Mouse (Mus musculus): ENCODE measurements around the gene Ddah1.

Ddah1 gene

DNA sequence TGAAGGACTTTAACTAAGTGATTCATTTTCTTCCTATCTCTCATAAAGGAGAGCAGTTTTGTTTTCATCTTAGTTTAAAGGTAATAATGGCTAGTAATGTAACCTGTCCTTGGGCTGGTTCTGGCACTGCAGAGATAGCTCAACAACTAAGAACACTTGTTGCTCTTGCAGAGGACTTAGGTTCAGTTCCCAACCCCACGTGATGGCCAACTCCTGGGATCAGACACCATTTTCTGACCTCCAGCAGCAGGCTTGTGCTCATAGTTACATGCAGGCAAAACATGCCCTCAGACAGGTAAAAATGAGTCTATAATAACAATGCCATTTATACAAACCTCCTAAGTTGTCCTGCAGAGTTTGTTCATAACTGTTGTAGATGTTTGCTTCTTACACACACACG is 5.9 kb downstream of the Ddah1 start:
- DNase-seq (ENCODE audit: low read depth), result no peak

DNA sequence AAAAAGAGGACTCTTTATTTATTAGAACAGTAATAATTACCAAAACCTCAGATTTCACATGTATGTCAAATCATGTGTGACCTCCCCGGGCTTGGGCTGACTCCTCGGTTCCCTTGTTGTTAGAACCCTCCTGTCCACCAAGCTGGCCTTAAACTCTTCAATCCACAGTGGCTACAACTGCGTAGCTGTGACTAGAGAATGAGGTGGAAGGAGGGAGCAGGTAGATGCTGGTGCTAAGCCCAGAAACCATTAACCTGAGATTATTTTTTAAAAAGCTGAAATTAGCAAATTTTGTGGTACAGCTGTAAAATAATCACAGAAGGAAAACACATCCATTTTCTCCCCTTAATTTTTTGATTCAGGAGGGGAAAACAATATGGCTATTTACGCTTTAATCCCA is 10.0 kb downstream of the Ddah1 start:
- DNase-seq (ENCODE audit: low read depth), result no peak

DNA sequence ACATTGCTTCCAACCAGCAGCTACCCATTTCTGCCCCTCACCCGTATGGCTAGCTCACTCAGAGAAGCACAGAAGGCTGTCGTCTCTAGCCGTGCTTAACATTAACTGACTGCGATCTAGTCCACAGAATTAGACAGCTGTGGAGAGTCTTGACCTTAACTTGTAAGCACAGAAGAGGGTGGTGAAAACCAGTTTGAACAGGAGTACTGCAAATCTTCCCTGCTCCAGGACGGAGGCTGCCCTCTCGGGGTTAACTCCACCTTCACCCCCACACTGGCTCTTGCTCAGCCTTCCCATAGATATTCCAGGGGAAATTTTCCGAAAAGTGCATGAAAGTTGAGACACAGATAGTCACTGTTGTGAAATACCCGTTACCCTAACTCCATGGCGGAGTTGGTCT is 14.9 kb downstream of the Ddah1 start:
- DNase-seq (ENCODE audit: low read depth), result no peak

DNA sequence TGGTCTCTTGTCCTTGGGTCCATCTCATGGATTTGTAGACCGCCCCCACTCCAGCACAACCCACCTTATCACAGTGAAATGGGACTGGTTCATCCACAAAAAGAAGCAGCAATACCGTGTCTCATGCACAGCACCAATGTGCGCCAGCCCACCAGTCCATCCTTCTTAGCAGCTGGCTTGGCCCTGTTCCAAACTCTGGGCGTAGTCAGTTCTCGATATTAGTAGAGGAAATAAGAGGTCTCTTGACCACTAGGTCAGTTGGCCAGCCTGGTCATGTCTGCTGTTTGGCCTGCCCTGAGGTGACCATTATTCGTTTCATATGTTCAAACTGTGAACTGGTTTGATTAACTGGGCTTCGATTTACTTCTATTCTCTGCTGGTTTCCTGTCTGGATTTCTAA is 15.9 kb downstream of the Ddah1 start:
- DNase-seq (ENCODE audit: low read depth), result no peak

DNA sequence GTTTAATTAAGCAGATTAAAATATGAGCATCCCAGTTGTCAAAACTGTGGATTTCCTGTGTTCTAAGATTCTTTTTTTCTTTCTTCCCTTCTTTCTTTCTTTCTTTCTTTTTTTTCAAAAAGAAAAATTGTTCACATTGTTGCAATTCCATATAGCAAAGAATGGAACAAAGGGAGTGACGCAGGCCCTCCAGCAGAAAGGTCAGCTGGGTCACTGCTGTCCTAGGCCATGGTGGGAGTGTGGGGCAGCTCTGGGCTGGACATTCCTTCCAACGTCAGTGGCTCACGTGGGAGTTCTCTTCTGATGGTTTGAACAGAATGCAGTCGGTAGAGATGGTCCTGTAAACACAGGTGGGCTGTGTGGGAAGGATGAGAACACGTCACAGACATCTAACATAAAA is 16.8 kb downstream of the Ddah1 start:
- no peak for DNase-seq (ENCODE audit: low read depth)

DNA sequence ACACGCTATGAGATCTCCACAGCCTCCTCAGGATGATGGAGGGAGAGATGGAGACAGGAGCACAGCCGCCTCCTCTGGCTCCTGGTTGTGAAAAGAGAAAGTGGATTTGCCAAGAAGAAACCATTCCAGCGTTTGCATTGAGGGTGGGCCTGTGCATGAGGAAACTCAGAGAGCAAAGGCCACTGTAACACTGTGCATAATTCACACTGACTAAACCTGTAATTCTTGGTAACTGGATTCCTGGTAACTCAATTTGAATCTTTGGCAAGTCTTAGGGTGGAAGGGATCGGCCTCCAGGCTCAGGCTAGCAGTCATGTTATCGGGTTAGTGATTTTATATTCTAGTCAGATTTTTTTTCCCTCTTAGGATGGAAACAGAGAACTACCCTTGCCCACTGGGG is 17.4 kb downstream of the Ddah1 start:
- no peak for DNase-seq (ENCODE audit: low read depth)

DNA sequence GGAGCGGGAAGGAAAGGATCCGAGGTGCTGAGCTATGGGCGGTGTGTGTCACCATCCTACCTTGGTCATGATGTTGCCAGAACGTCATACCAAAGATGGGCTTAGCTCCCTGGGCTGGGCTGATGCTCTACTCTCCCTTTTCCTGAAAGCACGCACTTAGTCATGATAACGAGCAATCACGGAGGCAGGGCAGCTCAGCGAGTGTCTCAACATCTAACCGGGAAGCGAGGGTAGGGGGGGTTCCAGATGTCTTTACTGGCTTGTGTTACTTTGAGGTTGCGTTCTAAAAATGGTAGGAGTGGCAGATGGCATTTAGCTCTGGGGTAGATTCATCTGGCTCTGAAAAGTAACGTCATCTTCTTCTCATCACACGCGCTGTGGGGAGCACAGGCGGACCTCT is 18.5 kb downstream of the Ddah1 start:
- DNase-seq (ENCODE audit: low read depth), result no peak

DNA sequence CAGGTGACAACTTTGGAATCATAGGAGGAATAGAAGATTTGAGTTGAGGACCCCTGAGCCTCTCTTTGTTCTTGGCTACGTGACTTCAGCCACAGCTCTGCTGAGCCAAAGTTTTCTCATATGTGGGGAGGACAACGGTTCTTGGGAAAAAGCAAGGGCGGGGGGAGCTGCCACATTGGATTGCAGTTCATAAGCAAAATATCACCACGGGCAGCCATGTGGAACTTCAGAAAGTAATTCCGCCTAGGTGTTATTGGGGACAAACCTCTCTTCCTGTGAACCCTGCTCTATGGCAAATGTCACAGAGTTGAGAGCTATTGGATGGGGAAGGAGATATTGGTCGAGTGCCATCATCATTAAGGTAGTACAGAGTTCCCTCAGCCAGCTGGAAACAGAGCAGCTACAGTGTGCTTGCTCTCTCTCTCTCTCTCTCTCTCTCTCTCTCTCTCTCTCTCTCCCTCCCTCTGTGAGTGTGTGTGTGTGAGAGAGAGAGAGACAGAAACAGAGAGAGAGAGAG is 20.0 kb downstream of the Ddah1 start:
- DNase-seq (ENCODE audit: low read depth), result no peak

DNA sequence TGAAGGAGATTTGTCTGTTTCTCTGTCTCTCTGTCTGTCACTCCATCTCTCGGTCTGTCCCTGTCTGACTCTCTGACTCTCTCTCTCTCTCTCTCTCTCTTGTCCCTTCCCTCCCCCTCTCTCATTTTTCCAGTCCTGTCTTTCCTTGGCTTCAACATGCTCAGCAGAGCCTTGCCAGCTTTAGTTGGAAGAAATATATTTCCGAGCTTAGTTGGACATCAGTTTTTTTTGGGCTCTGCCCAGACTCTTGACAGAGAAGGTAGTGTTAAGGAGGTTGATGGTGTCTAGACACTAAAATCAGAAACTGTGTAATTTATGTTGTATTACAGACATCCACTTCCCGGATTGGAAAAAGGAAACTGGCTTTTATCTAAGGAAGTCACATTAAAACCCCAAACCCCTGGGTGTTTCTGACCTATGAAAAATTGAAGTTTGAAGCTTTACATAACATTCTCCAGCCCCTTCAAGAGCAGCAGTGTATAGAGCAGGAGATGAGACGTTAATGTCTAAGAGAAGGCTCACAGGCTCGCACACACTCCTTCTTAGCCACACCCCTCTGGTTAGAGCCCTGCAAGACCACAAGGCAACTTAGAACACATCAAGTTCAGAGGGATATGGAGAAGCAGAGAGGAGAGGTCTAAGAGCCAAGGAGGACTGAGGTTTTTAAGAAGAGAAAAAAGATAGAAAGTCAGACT is 21.0 kb downstream of the Ddah1 start:
- DNase-seq (ENCODE audit: low read depth), result no peak

DNA sequence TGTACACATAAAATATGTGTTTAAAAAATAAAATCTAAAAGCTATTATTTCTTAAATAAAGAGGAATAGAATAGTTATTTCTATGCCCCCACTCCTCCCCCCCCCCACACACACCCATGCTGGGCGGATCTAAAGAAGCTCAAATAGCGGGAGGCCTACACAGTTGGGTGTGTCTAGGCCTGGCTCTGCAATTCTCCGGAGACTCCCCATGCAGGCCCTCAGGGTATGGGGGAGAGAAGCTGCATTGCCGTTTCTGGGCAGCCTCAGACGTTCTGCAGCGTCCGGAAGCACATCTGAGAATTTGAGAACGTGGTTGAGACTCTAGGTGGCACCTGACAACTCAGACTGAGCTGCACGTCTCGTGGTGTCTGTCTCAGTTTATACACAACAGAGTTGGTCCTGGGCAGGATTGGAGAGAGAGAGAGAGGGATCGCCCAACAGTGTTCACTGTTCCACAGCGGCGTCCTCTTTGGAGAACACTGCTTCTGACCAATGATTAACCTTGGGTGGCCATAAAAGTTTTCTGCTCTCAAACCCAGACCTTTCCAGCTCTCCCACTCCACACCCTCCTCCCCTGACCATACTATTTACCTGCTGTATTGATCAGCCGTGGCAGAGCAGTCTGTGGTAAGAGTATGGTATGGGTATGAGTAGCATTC is 22.4 kb downstream of the Ddah1 start:
- no peak for DNase-seq (ENCODE audit: low read depth)

DNA sequence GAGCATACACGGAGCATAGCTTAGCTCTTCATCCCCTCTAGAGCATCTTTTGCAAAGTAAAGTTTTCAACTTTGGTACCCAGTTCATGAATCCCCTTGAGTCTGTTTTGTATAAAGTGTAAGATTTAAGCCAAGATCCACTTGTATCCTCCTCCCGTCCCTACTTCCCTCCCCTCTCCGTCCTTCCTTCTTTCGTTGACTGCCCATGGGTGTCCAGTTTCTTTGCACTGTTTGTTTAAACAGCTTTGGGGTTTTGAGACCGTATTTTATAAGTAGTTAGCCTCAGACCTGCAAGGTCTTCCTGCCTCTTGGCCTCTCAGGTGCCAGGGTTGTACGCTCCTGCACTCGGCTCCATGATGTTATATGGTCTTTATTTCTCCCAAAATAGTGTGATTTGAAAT is 26.8 kb downstream of the Ddah1 start:
- DNase-seq (ENCODE audit: low read depth), result no peak

DNA sequence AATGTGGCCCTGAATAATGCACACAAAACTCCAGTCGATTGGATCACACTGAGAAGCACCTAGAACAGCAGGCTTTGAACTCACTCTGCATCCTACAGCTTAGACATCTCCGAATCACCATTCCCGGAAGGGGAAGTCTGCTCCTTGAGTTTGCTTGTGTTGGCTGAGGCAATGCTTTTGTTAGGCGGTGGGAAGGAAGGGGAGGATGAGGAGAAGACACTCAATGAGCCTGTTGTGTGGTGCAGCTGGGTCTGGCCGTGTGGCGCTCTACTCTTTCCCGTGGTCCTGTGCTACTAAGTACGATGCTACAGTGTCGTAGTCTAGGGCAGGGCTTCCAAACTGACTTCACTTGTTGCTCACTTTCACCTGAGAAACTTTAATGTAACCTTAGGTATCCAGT is 28.8 kb downstream of the Ddah1 start:
- DNase-seq (ENCODE audit: low read depth), result no peak

DNA sequence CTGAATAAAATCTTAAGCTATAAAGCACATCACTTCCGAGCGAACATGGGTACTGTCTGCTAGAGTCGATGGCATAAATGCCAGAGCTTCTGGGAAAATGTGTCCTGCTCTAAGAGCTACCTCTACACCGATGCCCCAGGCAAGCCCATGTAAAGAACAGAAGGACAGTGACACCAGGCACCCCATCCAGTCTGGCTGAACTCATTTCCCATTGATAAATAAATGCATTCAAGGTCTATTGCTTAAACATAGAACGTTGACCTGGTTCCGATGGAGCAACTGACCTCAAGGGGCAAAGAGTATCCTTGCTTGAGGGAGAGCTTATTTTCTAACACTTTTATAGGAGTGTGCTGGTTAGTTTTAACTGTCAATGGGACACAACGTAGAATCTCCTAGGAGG is 30.6 kb downstream of the Ddah1 start:
- no peak for DNase-seq (ENCODE audit: low read depth)

DNA sequence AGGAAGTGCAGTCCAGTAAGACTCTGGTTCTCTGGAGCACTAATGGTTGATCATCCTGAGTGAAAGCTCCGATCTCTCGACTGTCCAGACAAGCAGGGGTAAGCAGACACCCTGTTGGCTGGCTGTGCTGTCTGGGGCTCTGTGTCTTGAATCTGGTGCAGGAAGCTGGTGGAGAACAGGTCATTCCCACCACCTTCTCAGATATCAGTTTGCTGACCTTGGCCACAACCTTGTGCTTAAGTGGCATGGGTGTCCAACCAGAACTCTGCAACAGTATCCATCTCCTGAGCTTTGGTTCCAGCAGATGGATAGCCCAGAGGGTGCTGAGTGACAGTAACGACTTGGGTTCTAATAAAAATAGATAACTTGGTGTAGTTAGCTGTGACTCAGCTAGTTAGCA is 31.8 kb downstream of the Ddah1 start:
- no peak for DNase-seq (ENCODE audit: low read depth)

DNA sequence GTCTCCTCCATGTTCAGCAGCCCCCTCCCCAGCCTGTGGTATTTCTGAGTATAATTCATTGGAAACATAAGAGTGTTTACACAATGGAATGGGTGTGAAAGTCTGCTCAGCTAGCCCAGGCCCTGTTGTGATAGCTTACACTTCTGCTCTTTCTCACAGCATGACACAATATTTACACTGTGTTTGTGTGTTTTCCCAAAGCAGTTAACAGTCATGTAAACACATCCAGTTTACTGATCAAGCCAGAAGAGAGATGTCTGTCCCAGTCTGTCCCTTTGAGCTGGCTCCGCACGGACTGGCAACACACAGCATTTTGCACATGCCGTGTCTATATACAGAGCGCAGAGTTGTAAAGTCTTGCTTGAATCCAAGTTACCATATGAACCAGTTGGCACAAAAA is 32.2 kb downstream of the Ddah1 start:
- DNase-seq (ENCODE audit: low read depth), result no peak

DNA sequence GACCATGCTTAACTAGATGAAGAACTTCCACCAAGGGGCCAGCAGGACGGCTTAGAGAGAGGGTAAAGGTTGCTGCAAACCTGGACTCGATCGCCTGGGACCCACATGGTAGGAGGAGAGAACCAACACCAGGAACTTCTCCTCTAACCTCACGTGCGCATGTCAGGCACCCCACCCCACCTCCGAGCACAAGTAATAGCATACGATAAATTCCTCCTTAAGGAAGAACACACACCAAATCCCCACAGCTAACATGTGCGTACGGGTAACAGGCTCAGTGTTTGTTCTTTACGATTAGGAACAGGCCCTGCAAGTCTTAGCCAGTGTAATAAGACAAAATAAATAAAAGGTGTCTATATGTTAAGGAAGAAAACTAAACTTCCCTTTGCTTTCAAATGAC is 35.9 kb downstream of the Ddah1 start:
- DNase-seq (ENCODE audit: low read depth), result no peak

DNA sequence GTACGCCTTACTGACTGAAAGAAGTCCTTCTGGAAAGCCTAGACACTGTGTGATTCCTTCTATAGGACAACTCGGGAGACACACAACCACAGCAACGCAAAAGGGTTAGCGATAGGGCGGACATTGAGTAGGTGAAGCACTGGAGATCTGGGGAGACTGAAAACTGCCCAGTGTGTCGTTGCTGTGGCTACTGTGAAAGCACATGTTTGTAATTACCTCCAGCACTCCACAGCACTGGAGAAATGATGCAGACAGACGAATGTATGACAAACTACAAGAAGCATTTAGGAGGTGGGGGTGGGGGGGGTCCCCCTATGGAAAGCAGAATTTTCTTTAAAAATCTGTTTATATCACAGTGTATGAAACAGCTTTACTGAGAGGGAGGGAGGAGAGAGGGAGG is 37.4 kb downstream of the Ddah1 start:
- DNase-seq (ENCODE audit: low read depth), result no peak

DNA sequence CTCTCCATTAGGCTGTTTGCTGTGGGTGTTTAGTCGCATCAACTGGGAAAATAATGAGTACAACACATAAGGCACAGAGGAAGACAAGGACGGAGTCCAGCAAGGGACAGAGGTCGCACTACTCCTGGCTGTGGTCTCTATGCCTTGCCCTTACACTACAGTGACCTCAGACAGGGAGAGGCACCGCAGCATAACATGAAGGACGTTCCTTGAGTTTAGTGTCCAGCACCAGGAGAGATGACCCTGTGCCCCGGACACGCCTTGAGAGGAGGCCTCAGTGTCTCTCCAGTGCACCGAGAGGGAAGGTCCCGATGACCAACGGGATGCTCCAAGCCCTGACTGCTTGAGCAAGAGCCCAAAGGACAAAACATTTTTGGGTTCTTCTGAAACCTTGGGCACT is 39.6 kb downstream of the Ddah1 start:
- DNase-seq (ENCODE audit: low read depth), result no peak

DNA sequence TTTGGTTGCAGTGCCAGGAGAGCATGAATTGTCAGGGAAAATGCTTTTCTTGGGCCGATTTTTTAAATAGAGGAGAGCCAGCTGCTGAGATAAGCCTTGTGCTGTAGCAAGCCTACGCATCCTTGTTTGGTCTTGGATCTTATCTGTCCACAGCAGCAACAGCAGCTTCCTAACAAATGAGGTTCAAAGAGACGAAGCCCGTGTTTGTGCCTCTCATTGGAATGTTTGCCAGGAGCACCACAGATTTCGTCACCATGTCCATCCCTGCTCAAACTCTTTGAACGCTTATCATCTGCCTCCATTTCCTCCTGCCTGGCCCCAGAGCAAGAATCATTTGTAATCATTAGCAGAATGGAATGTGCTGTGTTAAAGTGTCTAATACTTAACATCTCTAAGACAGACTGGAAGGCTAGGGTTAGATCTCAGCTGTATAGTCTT is 40.3 kb downstream of the Ddah1 start:
- DNase-seq (ENCODE audit: low read depth), result no peak

DNA sequence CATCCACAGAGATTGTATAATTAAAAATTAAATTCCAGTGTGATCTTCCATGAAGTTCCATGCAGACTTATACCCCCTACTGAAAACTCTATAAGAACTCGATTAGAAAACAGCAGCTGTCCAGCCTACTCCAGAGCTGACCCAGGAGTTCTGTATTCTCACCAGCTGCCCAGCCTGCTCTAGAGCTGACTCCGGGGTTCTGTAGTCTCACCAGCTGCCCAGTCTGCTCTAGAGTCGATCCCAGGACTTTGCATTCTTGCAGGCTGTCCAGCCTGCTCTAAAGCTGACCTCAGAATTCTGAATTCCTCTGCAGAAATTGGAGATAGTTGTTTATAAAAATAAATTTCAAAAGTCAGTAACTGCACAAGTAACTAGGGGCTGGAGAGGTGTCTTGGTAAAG is 40.9 kb downstream of the Ddah1 start:
- no peak for DNase-seq (ENCODE audit: low read depth)

DNA sequence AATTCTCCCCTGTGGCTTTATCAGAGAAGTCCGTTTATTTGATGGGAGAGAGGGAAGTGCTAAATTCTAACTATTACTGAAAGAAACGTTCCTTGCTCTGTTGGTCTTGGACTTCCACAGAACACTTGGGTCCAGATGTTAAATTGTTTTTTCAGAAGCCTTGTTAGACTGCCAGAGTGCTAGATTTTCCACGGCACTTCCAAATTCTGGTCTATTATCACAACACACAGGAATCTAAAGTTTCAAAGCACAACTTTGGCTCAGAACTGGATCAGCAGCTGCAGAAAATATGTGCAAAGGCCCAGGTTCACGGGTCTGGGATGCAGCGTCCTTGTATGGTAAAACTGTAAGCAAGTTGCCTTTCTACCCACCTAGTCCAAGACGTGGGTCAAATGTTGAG is 43.6 kb downstream of the Ddah1 start:
- no peak for DNase-seq (ENCODE audit: low read depth)

DNA sequence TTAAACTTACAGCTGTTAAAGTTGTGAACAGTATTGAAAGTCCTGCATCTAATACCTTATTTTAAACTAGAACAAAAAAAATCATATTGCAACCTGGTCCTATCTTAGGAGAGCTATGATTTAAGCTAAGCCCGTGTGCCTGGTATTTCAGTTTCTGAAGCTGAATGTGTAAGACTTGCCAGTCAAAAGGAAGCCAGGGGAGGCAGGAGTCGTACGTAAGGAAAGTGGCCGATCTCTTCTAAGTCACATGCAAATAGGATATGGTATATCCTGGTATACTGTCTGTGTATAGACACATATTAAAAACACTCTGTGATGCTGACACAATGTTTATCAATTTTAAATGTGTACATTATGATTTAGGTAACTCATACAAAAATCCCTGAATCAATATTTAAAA is 47.4 kb downstream of the Ddah1 start:
- no peak for DNase-seq (ENCODE audit: low read depth)

DNA sequence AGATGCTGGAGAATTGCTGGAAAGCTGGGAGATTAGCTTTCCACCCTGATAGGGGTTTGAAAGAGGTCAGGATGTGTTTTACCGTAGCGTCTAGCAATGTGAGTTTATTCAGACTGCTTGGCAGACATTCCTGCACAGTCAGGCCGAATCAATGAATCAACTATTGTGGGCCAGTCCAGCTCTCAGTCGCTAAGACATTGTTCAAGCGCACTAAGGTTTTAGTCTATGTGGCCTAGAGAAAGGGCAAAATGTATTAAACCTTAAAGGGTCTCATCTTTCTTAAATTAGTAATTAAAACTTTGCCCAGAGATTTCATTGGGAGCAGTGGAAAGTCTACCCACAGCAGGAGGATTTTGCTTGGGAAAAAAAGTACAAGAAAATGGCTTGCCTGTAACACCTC is 48.0 kb downstream of the Ddah1 start:
- DNase-seq (ENCODE audit: low read depth), result no peak

DNA sequence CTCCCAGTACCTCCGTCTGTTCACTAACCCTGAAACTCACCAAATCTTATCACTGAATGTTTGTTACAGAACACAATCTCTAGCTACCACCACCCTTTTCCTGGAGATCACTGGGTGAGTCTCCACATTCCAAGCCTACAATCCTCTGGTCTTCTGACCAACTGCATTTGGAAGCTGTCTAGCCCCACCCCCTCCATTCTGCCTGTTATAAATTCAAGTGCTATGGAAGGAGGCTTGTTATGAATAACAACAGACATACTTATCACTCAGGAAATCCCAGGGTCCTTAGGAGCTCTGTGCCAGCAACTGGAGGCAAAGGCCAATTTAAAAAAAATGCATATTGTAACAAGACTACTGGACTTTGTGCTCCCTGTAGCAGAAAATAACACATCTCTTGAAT is 58.3 kb downstream of the Ddah1 start:
- DNase-seq (ENCODE audit: low read depth), result no peak

All from 416B (cell line).